Mouse (Mus musculus) neural tube, embryonic 14.5 days (tissue): Measurements from ENCODE around the gene Phf2. TPM values are rescaled to one million over a fixed set of nuclear protein-coding genes. Genes with fewer than 3 reads are reported as not detected.

Experiments used
- ATAC-seq: fragments of 200-750 bp; cut with Nextera tagmentation; 2 replicates; pipeline ENCODE4 v1.8.0; 2017; ENCODE audit warnings: low read depth, mild to moderate bottlenecking, moderate TSS enrichment, moderate library complexity
- H3K27ac ChIP-seq: fragments of 300-500 bp; sonication (generic); 2 replicates; pipeline ENCODE4 v1.5.1; 2014; ENCODE audit warnings: low read depth, mild to moderate bottlenecking, control low read depth, low read length, moderate library complexity, mixed read lengths
- H3K27me3 ChIP-seq: fragments of 300-500 bp; sonication (generic); 2 replicates; pipeline ENCODE4 v1.6.1; 2014; ENCODE audit warnings: low read length; ENCODE audit not compliant: control insufficient read depth, insufficient read depth
- H3K36me3 ChIP-seq: fragments of 300-500 bp; sonication (generic); 2 replicates; pipeline ENCODE4 v1.6.1; 2014; ENCODE audit warnings: low read length, mixed read lengths; ENCODE audit not compliant: control insufficient read depth, insufficient read depth
- H3K4me1 ChIP-seq: fragments of 300-500 bp; sonication (generic); 2 replicates; pipeline ENCODE4 v1.6.1; 2014; ENCODE audit warnings: low read length; ENCODE audit not compliant: control insufficient read depth, insufficient read depth
- H3K4me2 ChIP-seq: fragments of 300-500 bp; sonication (generic); 2 replicates; pipeline ENCODE4 v1.6.1; 2014; ENCODE audit warnings: mild to moderate bottlenecking, low read depth, low read length, control low read depth
- H3K4me3 ChIP-seq: fragments of 300-500 bp; sonication (generic); 2 replicates; pipeline ENCODE4 v1.5.1; 2014; ENCODE audit warnings: low read depth, low read length, control low read depth, mixed read lengths
- H3K9ac ChIP-seq: fragments of 300-500 bp; sonication (generic); replicated peaks from 2 replicates; pipeline ENCODE4 v1.6.1; 2014; ENCODE audit warnings: low read depth, mild to moderate bottlenecking, control low read depth, low read length, mixed read lengths
- H3K9me3 ChIP-seq: fragments of 300-500 bp; sonication (generic); 2 replicates; pipeline ENCODE4 v1.6.1; 2016; ENCODE audit warnings: low read length; ENCODE audit not compliant: control insufficient read depth
- WGBS: fragments of 180-500 bp; shearing (Covaris S2); extraction: QIAGEN DNeasy Blood & Tissue Kit; methylation state at CpG from one replicate; pipeline ENCODE4 v1.1.7; 2014; 5-methylcytosine and 5-hydroxymethylcytosine counted together
- polyA plus RNA-seq: library from polyadenylated mRNA; unstranded; fragments of >200 nt; fragmentation: Nextera tagmentation; extraction: Ambion mirVana; gene quantifications from 2 replicates; pipeline ENCODE4 v1.2.1, GENCODE M21; 2014

Phf2 gene
- polyA plus RNA-seq, 1 experiment from 2014 or later, result 10.7 TPM

DNA sequence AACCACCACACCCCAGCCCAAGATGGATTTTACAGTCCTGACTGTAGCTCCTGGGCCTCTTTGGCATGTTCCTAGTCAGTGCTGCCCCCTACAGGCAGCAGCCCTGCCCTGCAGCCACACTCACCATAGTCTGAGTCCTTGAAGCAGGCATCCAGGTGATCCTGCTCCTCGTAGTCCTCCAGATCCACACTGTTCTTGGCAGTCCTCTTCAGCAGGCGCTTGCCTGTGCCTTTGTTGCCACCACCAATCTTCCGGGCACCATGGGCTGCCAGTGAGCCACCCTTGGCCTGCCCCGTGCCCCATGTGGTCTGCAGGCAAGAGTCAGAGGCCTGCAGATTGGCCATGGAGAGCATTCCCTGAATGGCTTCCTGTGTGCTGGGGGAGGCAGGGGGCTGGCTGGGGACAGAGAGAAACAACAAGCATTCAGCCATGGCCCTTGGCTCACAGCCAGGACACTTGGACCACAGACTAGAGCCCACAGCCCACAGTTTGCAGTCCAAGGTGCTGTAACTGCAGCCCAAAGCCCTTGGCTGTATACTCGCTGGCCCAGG, 63.4 kb downstream of the Phf2 start:
- Histone ChIP-seq H3K27me3 (no peaks in the 10 kb centered on the region), H3K4me3 (no peak overlapping the region), H3K27ac (no peak overlapping the region), H3K9ac (no peak overlapping the region), H3K4me2 (no peak overlapping the region), H3K9me3 (no peaks in the 10 kb centered on the region), H3K4me1 (no peaks in the 10 kb centered on the region), H3K36me3 (peaks cover 26% of the 10 kb centered on the region)
- peak; percentile 25; the same call in 1 of the 2 replicates for ATAC-seq
- WGBS, result 64% methylated on average over 5 of the region's 5 CpGs

DNA sequence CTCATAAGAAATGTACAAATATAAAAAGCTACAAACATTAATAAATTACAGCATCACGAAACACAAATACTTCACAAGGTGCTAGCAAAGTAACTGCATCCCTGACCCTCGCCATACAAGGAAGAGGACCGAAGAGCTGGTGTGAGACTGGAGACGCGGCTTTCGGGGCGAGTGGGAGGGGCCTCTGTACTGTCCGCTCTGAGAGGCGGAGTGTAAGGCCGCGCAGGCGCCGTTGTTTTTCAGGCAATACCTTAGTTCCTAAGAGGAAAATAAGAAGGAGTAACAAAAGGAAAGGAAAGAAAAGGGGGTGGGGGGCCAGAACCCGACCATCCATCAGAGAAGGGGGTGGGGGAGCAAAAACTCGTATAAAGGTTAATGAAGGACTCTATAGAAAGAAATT, 68.7 kb downstream of the Phf2 start:
- Histone ChIP-seq H3K4me1 (no peaks in the 10 kb centered on the region), H3K4me3 (no peak overlapping the region), H3K4me2 (no peak overlapping the region), H3K27ac (no peak overlapping the region), H3K36me3 (peaks cover 23% of the 10 kb centered on the region), H3K9ac (no peak overlapping the region), H3K9me3 (no peaks in the 10 kb centered on the region), H3K27me3 (no peaks in the 10 kb centered on the region)
- 43% methylated on average over 15 of the region's 15 CpGs for WGBS
- ATAC-seq, result no peak

DNA sequence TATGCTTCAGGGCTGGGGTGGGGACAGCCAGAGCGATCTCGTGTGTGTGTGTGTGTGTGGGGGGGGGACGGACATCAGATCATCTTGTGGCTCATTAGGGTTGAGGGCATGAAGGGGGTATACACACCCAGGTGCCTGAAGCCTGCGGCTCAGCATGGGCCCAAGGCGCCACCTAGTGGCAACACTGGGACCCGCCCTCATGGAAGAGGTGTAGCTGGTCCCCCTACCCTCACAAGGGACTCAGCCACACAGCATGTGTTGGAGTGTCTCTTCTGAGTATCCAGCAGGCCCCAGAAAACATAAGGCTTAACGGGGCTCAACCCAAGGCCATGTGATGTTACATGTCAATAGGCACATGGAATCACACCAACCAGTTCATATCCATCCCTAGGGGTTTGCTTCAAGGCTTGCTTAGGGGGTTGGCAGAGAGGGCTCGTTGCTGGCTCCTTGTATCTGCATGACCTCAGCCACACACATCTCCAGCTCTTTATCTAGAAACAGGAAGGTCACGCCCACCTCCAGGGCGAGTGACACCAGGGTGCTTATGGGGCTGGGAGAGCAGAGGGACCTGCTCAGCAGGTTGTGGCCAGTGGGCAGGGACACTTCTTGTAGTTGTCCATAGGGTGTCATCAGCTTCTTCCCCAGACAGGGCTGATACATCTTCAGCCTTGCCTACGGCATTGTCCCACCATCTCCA, 69.9 kb downstream of the Phf2 start:
- H3K4me1 ChIP-seq, result no peaks in the 10 kb centered on the region
- peak; percentile 76 for ATAC-seq
- WGBS, result 29% methylated on average over 11 of the region's 11 CpGs
- H3K27ac ChIP-seq, result no peak overlapping the region
- no peak overlapping the region for H3K4me2 ChIP-seq
- peaks cover 20% of the 10 kb centered on the region for H3K36me3 ChIP-seq
- H3K4me3 ChIP-seq, result no peak overlapping the region
- H3K27me3 ChIP-seq, result no peaks in the 10 kb centered on the region
- H3K9ac ChIP-seq, result no peak overlapping the region
- H3K9me3 ChIP-seq, result no peaks in the 10 kb centered on the region

DNA sequence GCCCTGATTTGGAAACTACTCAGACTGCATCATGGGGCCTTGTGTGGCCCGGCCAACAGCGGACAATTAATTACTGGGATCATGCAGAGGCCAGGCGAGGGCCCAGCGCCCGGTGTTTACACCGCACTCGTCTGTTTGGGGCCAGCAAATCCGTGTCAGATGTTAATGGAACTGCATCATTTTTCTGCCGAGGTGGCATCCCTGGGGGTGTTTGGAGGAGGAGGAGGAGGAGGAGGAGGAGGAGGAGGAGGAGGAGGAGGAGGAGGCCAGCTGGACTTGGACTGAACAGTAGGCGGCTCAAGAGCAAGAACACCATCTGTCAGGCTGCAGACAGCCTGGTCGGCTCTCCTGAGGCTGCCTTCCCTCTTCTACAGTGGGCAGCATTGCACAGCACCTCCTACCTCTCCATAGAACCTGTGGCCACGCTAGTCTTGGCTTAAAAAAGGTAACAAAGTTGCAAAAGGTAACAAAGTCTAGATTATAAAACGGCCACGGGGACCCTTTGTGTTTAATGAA, 72.6 kb downstream of the Phf2 start:
- WGBS, result 32% methylated on average over 14 of the region's 14 CpGs
- Histone ChIP-seq H3K4me3 (no peak overlapping the region), H3K4me1 (no peaks in the 10 kb centered on the region), H3K27ac (no peak overlapping the region), H3K36me3 (peaks cover 8% of the 10 kb centered on the region), H3K9ac (no peak overlapping the region), H3K9me3 (no peaks in the 10 kb centered on the region), H3K4me2 (no peak overlapping the region), H3K27me3 (no peaks in the 10 kb centered on the region)
- no peak for ATAC-seq

DNA sequence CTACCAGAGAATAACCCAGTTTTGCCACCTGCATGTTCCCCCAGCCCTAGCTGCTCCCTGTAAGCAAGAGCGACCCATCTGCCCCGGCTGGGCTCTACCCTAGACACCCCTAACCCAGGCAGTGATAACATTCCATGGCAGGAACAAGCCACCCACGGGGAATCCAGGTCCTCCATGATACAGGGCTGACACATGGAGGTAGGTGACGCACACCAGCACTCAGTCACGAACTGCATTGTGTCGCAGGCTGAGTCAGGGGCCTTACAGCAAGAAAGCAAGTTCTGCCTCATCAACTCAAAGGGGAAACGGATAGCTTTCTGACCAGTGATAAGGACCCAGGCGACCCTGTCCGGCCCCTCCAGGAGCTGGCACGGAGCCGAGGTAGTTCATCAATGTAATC, 74.0 kb downstream of the Phf2 start:
- no peaks in the 10 kb centered on the region for H3K9me3 ChIP-seq
- no peak overlapping the region for H3K4me2 ChIP-seq
- no peak overlapping the region for H3K27ac ChIP-seq
- no peak for ATAC-seq
- H3K36me3 ChIP-seq, result no peaks in the 10 kb centered on the region
- H3K4me1 ChIP-seq, result no peaks in the 10 kb centered on the region
- 76% methylated on average over 11 of the region's 11 CpGs for WGBS
- no peak overlapping the region for H3K9ac ChIP-seq
- H3K27me3 ChIP-seq, result no peaks in the 10 kb centered on the region
- H3K4me3 ChIP-seq, result no peak overlapping the region

DNA sequence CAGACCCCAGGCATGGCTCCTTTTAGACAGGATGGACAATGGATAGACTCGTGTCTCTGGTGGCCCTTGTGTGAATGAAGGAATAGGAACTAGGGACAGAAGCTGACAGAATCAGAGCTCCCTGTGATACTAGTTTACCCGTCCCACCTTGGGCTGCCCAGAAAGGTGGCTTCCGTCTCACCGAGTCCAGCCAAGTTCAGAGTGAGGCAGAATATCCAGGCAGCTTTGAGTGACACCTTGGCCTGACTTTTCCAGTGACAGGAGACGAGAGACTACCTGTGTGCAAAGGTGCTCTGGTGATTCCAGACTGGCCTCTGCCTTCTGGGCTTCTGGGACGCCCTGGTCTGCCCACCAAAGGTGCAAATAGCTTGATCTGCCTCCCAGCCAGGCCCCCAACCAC, 75.2 kb downstream of the Phf2 start:
- no peak overlapping the region for H3K9ac ChIP-seq
- no peak overlapping the region for H3K4me3 ChIP-seq
- no peaks in the 10 kb centered on the region for H3K9me3 ChIP-seq
- no peak overlapping the region for H3K27ac ChIP-seq
- H3K27me3 ChIP-seq, result no peaks in the 10 kb centered on the region
- no peaks in the 10 kb centered on the region for H3K36me3 ChIP-seq
- WGBS, result 91% methylated on average over 6 of the region's 6 CpGs
- no peak overlapping the region for H3K4me2 ChIP-seq
- ATAC-seq, result no peak
- H3K4me1 ChIP-seq, result no peaks in the 10 kb centered on the region

DNA sequence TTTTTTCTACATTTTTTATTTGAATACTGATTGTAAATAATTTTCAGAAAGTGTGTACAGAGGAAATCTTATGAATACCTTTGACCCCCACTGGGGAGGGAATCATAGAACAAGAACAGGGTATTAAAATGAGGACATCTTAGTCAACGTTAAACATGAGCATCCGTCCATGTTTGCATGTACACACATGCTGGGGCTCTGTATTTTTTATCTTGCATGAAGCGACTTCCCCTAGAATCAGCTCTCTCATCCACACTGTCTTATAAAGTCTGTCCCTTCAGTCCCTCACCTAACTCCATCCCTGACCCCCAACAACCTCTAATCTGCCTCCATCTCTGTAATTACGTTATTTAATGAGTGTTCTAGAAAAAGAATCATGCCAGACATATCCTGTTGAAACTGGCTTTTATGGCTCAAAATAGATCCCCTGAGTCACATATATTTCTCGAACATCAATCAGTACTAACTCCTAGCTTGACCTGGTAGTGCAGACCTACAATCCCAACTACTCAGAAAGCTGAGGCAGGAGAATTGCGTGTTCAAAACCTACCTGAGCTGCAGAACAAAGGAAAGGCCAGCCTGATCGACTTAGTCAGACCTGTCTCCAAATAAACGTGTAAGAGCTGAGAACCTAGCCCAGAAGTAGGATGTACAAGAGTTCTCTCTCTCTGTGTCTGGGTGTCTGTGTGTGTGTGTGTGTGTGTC, 86.2 kb downstream of the Phf2 start:
- no peaks in the 10 kb centered on the region for H3K4me1 ChIP-seq
- no peak overlapping the region for H3K4me3 ChIP-seq
- ATAC-seq, result no peak
- no peaks in the 10 kb centered on the region for H3K27me3 ChIP-seq
- no peak overlapping the region for H3K4me2 ChIP-seq
- no peaks in the 10 kb centered on the region for H3K9me3 ChIP-seq
- no peaks in the 10 kb centered on the region for H3K36me3 ChIP-seq
- no peak overlapping the region for H3K27ac ChIP-seq
- WGBS, result 64% methylated on average over 8 of the region's 8 CpGs
- no peak overlapping the region for H3K9ac ChIP-seq

DNA sequence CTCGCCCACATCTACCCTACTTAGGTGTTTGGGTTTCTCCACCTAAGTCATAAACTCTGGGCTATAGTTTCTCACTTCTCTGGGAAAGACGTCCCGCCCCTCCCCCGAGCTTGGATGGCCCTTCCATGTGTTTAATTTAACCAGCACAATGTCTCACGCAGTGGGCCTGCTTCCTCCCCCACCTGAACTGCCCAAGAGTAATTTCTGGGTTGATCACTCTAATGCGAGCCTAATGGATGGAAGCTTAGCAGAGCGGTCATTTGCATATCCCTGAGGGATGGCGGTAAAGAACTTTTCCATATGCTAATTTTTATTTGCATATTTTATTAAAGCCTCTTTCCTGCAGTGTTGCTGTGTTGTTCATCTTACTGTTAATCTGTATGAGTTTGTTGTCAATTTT, 86.8 kb downstream of the Phf2 start:
- H3K36me3 ChIP-seq, result no peaks in the 10 kb centered on the region
- no peak overlapping the region for H3K4me3 ChIP-seq
- no peak; the same call in 1 of the 2 replicates for ATAC-seq
- H3K9me3 ChIP-seq, result no peaks in the 10 kb centered on the region
- H3K4me2 ChIP-seq, result no peak overlapping the region
- WGBS, result 29% methylated on average over 8 of the region's 8 CpGs
- H3K4me1 ChIP-seq, result no peaks in the 10 kb centered on the region
- no peaks in the 10 kb centered on the region for H3K27me3 ChIP-seq
- no peak overlapping the region for H3K9ac ChIP-seq
- H3K27ac ChIP-seq, result no peak overlapping the region
